Mouse (Mus musculus): ENCODE data around the gene Pck2. TPM values are rescaled to one million over a fixed set of nuclear protein-coding genes. Genes with fewer than 3 reads are reported as not detected.

The Pck2 gene
- polyA plus RNA-seq, 1 experiment from 2014 or later, result 29.4 TPM

- WGBS, result 77% methylated on average over 22 of the region's 22 CpGs
- peak; percentile 40; the same call in 1 of the 2 replicates for ATAC-seq (ENCODE audit: low FRiP score, low read depth)
- Histone ChIP-seq H3K4me3 (no peak within 1 kb of the TSS), H3K4me2 (peak within 1 kb of the TSS; percentile 7; the same call in 1 of the 2 replicates), H3K9ac (no peak within 1 kb of the TSS), H3K27ac (replicated peaks) (no peak within 1 kb of the TSS), H3K9me3 (no peaks in the 10 kb centered on the region), H3K27me3 (no peaks in the 10 kb centered on the region), H3K4me1 (replicated peaks) (peaks cover 16% of the 10 kb centered on the region), H3K36me3 (peaks cover 3% of the 10 kb centered on the region; the same call in 1 of the 2 replicates)
Measured at GRCm38 (mm10) chr14:55510125-55510731, 29.8 kb upstream of the Pck2 start, which contains the start of gene Cpne6. Gene Cpne6 (plus strand): TSS chr14:55510445.

DNA sequence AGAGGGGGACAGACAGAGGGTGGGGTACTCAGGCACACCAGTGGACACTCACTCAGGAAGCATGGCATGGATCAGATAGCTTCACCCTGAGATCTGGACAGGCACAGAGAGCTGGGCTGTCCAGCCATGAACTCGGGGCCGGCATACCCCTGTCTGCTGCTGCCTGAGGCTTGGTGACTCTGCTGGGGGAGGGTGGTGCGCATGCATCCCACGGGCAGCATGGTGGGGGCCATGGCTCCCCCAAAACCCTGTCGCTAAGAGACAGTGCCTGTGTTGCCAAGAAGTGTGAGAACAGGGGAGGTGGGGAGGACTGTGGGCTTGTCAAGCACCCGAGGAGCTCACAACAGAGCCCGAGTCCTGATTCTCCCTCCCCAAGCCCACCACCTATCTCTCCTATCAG lies 29.0 kb upstream of the Pck2 start:
- no peak overlapping the region for H3K27ac ChIP-seq (replicated peaks)
- peaks cover 16% of the 10 kb centered on the region for H3K4me1 ChIP-seq (replicated peaks)
- H3K4me2 ChIP-seq, result peak overlapping the region; percentile 7; the same call in 1 of the 2 replicates
- peak; percentile 43 for ATAC-seq (ENCODE audit: low FRiP score, low read depth)
- 43% methylated on average over 7 of the region's 7 CpGs for WGBS
- H3K9ac ChIP-seq, result no peak overlapping the region
- H3K36me3 ChIP-seq, result peaks cover 3% of the 10 kb centered on the region; the same call in 1 of the 2 replicates
- H3K4me3 ChIP-seq, result no peak overlapping the region
- H3K9me3 ChIP-seq, result no peaks in the 10 kb centered on the region
- H3K27me3 ChIP-seq, result no peaks in the 10 kb centered on the region

DNA sequence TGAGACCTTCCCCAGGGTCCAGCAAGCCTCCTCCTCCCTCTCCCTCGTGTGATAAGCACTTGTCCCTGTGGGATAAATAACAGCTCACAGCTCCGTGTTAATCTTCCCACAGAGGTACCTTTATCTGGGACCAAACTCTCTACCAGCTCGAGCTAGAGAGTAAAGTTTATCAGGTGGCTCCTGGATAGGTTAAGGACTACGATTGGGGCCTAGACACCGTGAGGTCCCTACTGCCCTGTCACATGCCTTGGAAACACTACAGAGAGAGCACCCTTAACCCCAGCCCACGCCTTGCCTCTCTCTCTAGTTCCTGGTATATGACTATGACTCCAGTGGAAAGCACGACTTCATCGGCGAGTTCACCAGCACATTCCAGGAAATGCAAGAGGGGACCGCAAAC lies 26.1 kb upstream of the Pck2 start:
- H3K27ac ChIP-seq (replicated peaks), result no peak overlapping the region
- WGBS, result 75% methylated on average over 10 of the region's 10 CpGs
- H3K36me3 ChIP-seq, result no peaks in the 10 kb centered on the region
- no peaks in the 10 kb centered on the region for H3K9me3 ChIP-seq
- ATAC-seq (ENCODE audit: low FRiP score, low read depth), result no peak
- H3K4me1 ChIP-seq (replicated peaks), result peaks cover 21% of the 10 kb centered on the region
- H3K4me2 ChIP-seq, result no peak overlapping the region
- no peaks in the 10 kb centered on the region for H3K27me3 ChIP-seq
- no peak overlapping the region for H3K4me3 ChIP-seq
- H3K9ac ChIP-seq, result no peak overlapping the region

DNA sequence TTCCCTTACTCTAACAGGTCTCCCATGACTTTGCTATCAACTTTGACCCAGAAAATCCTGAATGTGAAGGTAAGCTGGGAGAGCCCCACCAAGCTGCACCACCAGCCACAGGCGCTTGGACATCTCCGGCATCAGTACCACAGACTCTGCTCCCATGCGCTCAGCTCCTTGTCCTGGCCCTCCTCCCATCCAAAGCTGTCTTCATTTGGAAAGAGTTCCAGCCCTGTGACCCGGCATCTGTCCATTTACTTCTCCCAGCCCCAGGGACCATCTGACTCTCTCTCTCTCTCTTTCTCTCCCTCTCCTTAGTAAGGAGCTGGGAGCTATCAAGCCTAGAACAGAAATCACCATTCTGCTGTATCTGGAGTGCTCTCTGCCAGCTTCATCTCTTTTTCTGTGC lies 24.2 kb upstream of the Pck2 start:
- Histone ChIP-seq H3K9ac (no peak overlapping the region), H3K4me3 (no peak overlapping the region), H3K4me1 (replicated peaks) (peaks cover 33% of the 10 kb centered on the region), H3K27ac (replicated peaks) (no peak overlapping the region), H3K36me3 (no peaks in the 10 kb centered on the region), H3K9me3 (no peaks in the 10 kb centered on the region), H3K4me2 (no peak overlapping the region), H3K27me3 (no peaks in the 10 kb centered on the region)
- 89% methylated on average over 4 of the region's 4 CpGs for WGBS
- ATAC-seq (ENCODE audit: low FRiP score, low read depth), result no peak

GRCm38 (mm10) chr14:55518897-55519296 lies 21.2 kb upstream of the Pck2 start:
- no peaks in the 10 kb centered on the region for H3K36me3 ChIP-seq
- H3K9ac ChIP-seq, result no peak overlapping the region
- H3K4me1 ChIP-seq (replicated peaks), result peaks cover 27% of the 10 kb centered on the region
- peak overlapping the region; percentile 11; the same call in 1 of the 2 replicates for H3K4me2 ChIP-seq
- H3K4me3 ChIP-seq, result no peak overlapping the region
- peak overlapping the region; percentile 49 for H3K27ac ChIP-seq (replicated peaks)
- WGBS, result 29% methylated on average over 2 of the region's 2 CpGs
- ATAC-seq (ENCODE audit: low FRiP score, low read depth), result peak; percentile 73
- H3K27me3 ChIP-seq, result no peaks in the 10 kb centered on the region
- H3K9me3 ChIP-seq, result no peaks in the 10 kb centered on the region

- Histone ChIP-seq H3K27me3 (no peaks in the 10 kb centered on the region), H3K9ac (no peak overlapping the region), H3K4me3 (no peak overlapping the region), H3K27ac (replicated peaks) (peak overlapping the region; percentile 49), H3K4me2 (peak overlapping the region; percentile 24), H3K36me3 (no peaks in the 10 kb centered on the region), H3K4me1 (replicated peaks) (peaks cover 27% of the 10 kb centered on the region), H3K9me3 (no peaks in the 10 kb centered on the region)
- WGBS, result 52% methylated on average over 4 of the region's 4 CpGs
- ATAC-seq (ENCODE audit: low FRiP score, low read depth), result no peak
Measured at GRCm38 (mm10) chr14:55519604-55520003, 20.5 kb upstream of the Pck2 start.

DNA sequence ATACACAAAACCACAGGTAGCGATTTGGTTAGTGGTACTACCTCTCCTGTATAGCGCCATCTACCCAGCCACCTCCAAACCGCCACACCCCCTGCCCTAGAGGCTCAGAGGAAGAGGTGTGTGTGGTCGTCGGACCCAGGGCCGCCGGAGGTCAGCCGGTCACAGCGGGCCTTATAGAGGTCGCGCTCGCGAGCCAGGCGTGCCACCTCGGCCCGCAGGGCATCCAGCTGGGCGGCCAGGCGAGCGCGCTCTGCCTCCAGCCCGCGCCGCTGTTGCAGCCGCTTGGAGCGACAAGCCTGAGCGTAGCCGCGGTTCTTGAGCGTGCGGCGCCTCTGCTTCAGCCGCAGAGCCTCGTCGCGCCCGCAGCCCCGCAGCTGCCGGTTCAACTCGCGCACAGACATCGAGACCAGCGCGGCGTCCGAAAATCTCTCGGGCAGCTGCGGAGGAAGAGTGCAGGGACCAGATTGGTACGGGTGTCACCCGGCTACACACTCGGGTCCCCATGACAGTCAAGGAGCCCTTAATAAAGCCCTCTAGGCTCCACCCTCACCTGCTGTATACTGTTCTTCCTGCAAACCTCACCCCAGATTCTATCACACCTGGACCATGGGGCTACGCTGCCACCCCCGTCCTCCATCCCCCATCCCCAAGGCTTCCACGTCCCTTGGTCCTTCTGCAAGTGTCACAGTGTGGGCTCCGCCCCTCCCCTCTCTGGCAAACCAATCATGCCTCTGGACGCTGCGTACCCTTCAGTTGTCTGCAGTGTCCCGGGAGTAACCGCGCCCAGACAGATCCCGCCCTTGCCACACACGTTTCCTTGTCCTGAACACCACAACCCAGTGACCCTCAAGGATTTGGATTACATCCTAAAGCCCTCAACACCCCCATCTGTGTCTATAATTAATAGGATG lies 19.4 kb upstream of the Pck2 start:
- peak overlapping the region; percentile 73 for H3K9ac ChIP-seq
- H3K9me3 ChIP-seq, result no peaks in the 10 kb centered on the region
- no peaks in the 10 kb centered on the region for H3K27me3 ChIP-seq
- no peaks in the 10 kb centered on the region for H3K36me3 ChIP-seq
- under 1% methylated on average over 61 of the region's 61 CpGs for WGBS
- peaks cover 27% of the 10 kb centered on the region for H3K4me1 ChIP-seq (replicated peaks)
- H3K4me2 ChIP-seq, result peak overlapping the region; percentile 97
- peak; percentile 85 for ATAC-seq (ENCODE audit: low FRiP score, low read depth)
- H3K27ac ChIP-seq (replicated peaks), result peak overlapping the region; percentile 86
- peak overlapping the region; percentile 64 for H3K4me3 ChIP-seq

GRCm38 (mm10) chr14:55524062-55524461 lies 16.0 kb upstream of the Pck2 start:
- Histone ChIP-seq H3K27ac (replicated peaks) (no peak overlapping the region), H3K9me3 (no peaks in the 10 kb centered on the region), H3K4me2 (no peak overlapping the region), H3K4me1 (replicated peaks) (peaks cover 21% of the 10 kb centered on the region), H3K27me3 (no peaks in the 10 kb centered on the region), H3K9ac (no peak overlapping the region), H3K36me3 (no peaks in the 10 kb centered on the region), H3K4me3 (no peak overlapping the region)
- WGBS, result 54% methylated on average over 4 of the region's 4 CpGs
- no peak for ATAC-seq (ENCODE audit: low FRiP score, low read depth)

- H3K27ac ChIP-seq (replicated peaks), result no peak within 1 kb of the TSS
- WGBS, result 61% methylated on average over 8 of the region's 8 CpGs
- H3K36me3 ChIP-seq, result no peaks in the 10 kb centered on the region
- no peak within 1 kb of the TSS for H3K4me2 ChIP-seq
- H3K9ac ChIP-seq, result no peak within 1 kb of the TSS
- H3K9me3 ChIP-seq, result no peaks in the 10 kb centered on the region
- H3K27me3 ChIP-seq, result no peaks in the 10 kb centered on the region
- peaks cover 14% of the 10 kb centered on the region for H3K4me1 ChIP-seq (replicated peaks)
- no peak within 1 kb of the TSS for H3K4me3 ChIP-seq
- no peak for ATAC-seq (ENCODE audit: low FRiP score, low read depth)
Measured at GRCm38 (mm10) chr14:55524785-55525184, 15.3 kb upstream of the Pck2 start, which contains the start of gene Nrl. Gene Nrl (minus strand): TSS chr14:55524981.

DNA sequence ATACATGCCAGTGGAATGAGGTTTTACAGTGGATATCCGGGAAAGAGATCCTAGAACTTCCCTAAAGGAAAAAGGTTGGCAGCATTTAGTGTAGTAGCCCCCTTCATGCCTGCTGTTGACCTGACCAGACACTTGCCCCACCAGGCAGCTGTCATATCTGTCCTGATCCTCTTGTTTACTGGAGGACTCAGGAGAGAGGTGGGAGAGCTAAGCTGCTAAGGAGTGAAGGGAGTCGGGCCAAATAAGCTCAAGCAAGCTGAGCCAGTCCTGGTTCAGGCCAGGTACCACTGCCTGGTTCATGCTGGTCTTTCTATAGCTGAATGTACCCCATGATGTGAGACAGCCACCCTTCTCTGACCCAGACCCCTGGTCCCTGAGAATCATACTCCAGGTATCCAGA lies 13.4 kb upstream of the Pck2 start:
- ATAC-seq (ENCODE audit: low FRiP score, low read depth), result no peak
- H3K9ac ChIP-seq, result no peak overlapping the region

DNA sequence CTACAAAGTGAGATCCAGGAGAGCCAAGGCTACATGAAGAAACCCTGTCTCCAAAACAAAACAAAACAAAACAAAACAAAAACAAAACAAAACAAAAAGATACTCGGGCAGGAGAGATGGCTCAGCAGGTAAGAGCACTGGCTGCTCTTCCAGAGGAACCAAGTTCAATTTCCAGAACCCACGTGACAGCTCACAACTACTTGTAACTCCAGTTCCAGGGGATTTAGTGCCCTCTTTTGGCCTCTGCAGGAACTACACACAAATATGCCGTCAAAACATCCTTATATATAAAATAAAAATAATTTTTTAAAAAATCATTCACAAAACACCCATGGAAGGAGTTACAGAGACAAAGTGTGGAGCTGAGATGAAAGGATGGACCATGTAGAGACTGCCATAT lies 12.1 kb upstream of the Pck2 start:
- no peaks in the 10 kb centered on the region for H3K9me3 ChIP-seq
- H3K4me1 ChIP-seq (replicated peaks), result no peaks in the 10 kb centered on the region
- H3K9ac ChIP-seq, result no peak overlapping the region
- no peak overlapping the region for H3K4me2 ChIP-seq
- no peaks in the 10 kb centered on the region for H3K27me3 ChIP-seq
- 10% methylated on average over 3 of the region's 3 CpGs for WGBS
- H3K36me3 ChIP-seq, result no peaks in the 10 kb centered on the region
- no peak overlapping the region for H3K27ac ChIP-seq (replicated peaks)
- no peak overlapping the region for H3K4me3 ChIP-seq
- ATAC-seq (ENCODE audit: low FRiP score, low read depth), result no peak

More for the DNA sequence above, 13.4 kb upstream of the Pck2 start:
- no peak overlapping the region for H3K27ac ChIP-seq (replicated peaks)
- H3K4me1 ChIP-seq (replicated peaks), result no peaks in the 10 kb centered on the region
- no peak overlapping the region for H3K4me2 ChIP-seq
- H3K4me3 ChIP-seq, result no peak overlapping the region
- H3K27me3 ChIP-seq, result no peaks in the 10 kb centered on the region
- H3K9me3 ChIP-seq, result no peaks in the 10 kb centered on the region
- WGBS, result 87% methylated on average over 2 of the region's 2 CpGs
- no peaks in the 10 kb centered on the region for H3K36me3 ChIP-seq

DNA sequence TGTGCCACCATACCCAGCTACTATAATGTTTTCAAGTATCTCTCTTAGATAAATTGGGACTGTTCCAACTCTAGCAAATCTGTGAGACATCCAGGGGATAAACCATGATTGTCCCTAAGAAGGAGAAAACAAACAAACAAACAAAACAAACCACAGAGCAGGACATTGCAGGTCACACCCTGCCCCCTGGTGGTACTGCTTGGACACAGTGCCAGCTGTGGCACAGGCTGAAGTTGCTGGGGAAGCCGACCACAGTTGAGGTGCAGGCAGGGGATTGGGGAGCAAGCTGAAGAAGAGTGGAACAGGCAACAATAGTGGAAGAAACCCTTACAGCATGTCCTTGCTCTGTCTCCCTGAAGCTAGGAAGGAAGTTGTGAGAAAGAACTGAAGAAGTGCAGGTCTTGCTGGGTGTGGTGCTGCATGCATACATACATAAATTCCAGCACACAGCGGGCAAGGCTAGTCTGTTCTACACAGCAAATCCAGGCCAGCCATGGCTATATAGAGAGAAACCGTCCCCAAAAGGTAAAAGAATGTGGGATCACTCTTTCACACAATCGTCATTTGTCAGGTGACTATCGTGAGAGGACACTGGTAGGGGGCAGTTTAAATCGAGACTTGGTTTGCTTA lies 3.8 kb upstream of the Pck2 start:
- no peak for ATAC-seq (ENCODE audit: low FRiP score, low read depth)
- 53% methylated on average over 6 of the region's 6 CpGs for WGBS
- no peak overlapping the region for H3K4me2 ChIP-seq
- no peak overlapping the region for H3K4me3 ChIP-seq
- no peaks in the 10 kb centered on the region for H3K36me3 ChIP-seq
- H3K27me3 ChIP-seq, result no peaks in the 10 kb centered on the region
- H3K27ac ChIP-seq (replicated peaks), result no peak overlapping the region
- peaks cover 17% of the 10 kb centered on the region for H3K4me1 ChIP-seq (replicated peaks)
- H3K9ac ChIP-seq, result no peak overlapping the region
- no peaks in the 10 kb centered on the region for H3K9me3 ChIP-seq
